Mouse (Mus musculus) small intestine, adult 2 months (tissue): ENCODE results near the gene Gpr34. TPM values are rescaled to one million over a fixed set of nuclear protein-coding genes. Genes with fewer than 3 reads are reported as not detected.

Experiments used
- H3K27ac ChIP-seq: fragments of 200-500 bp; 2 replicates; pipeline ENCODE4 v1.5.1; 2012; ENCODE audit warnings: low read depth, low read length, control low read depth, inconsistent platforms; ENCODE audit not compliant: insufficient read depth
- H3K27me3 ChIP-seq: fragments of 200-500 bp; 2 replicates; pipeline ENCODE4 v1.6.1; 2012; ENCODE audit warnings: mild to moderate bottlenecking, moderate library complexity, low read length, inconsistent platforms; ENCODE audit not compliant: control insufficient read depth, insufficient read depth
- H3K36me3 ChIP-seq: fragments of 200-500 bp; 2 replicates; pipeline ENCODE4 v1.6.1; 2012; ENCODE audit warnings: mild to moderate bottlenecking, low read length, control low read depth, inconsistent platforms; ENCODE audit not compliant: control insufficient read depth, insufficient read depth
- H3K4me1 ChIP-seq: fragments of 200-500 bp; 2 replicates; pipeline ENCODE4 v1.6.1; 2012; ENCODE audit warnings: low read length, inconsistent platforms, mixed read lengths; ENCODE audit not compliant: control insufficient read depth, insufficient read depth, insufficient read length
- H3K4me3 ChIP-seq: fragments of 200-500 bp; 2 replicates; pipeline ENCODE4 v1.5.1; 2012; ENCODE audit warnings: low read depth, mild to moderate bottlenecking, control low read depth, inconsistent platforms, low read length, moderate library complexity
- CTCF ChIP-seq: fragments of 200-500 bp; IDR thresholded peaks from 2 replicates; pipeline ENCODE4 v1.5.1; 2012; ENCODE audit warnings: low read depth, mild to moderate bottlenecking, control low read depth, inconsistent platforms, low read length, moderate library complexity, mixed read lengths; ENCODE audit not compliant: insufficient replicate concordance, insufficient read length; ENCODE audit errors: extremely low read depth
- POLR2A ChIP-seq: fragments of 200-500 bp; IDR thresholded peaks from 2 replicates; pipeline ENCODE4 v1.6.1; 2012; ENCODE audit warnings: low read depth, mild to moderate bottlenecking, control low read depth, inconsistent platforms, low read length, moderate library complexity
- WGBS: fragments of 180-500 bp; shearing (Covaris S2); methylation state at CpG from one replicate; pipeline ENCODE4 v1.1.7; 2018; 5-methylcytosine and 5-hydroxymethylcytosine counted together
- polyA plus RNA-seq: library from polyadenylated mRNA; depleted of rRNA; stranded (reverse); fragments of >200 nt; gene quantifications from 2 replicates; pipeline ENCODE4 v1.2.3, GENCODE M21; 2012

Gpr34 gene
- polyA plus RNA-seq, 1 experiment: not detected

GRCm38 (mm10) chrX:13616726-13617125 lies 15.2 kb upstream of the Gpr34 start:
- no peak for TF ChIP-seq POLR2A
- TF ChIP-seq CTCF: no peak
- H3K4me1 ChIP-seq: no peaks in the 10 kb centered on the region

GRCm38 (mm10) chrX:13617294-13617693 lies 14.6 kb upstream of the Gpr34 start:
- Histone ChIP-seq H3K27ac (no peak overlapping the region), H3K27me3 (no peaks in the 10 kb centered on the region), H3K36me3 (0 out of 2 replicates have a peak, but pooled peaks cover 4% of the 10 kb centered on the region), H3K4me3 (no peak overlapping the region), H3K4me1 (no peaks in the 10 kb centered on the region)
- no peak for TF ChIP-seq POLR2A
- TF ChIP-seq CTCF: no peak
- WGBS: 87% methylated on average over 1 of the region's 1 CpGs

More at GRCm38 (mm10) chrX:13616726-13617125, 15.2 kb upstream of the Gpr34 start:
- H3K36me3 ChIP-seq: 0 out of 2 replicates have a peak, but pooled peaks cover 4% of the 10 kb centered on the region
- 43% methylated on average over 1 of the region's 1 CpGs for WGBS
- H3K27me3 ChIP-seq: no peaks in the 10 kb centered on the region
- H3K4me3 ChIP-seq: no peak overlapping the region
- H3K27ac ChIP-seq: no peak overlapping the region

- 60% methylated on average over 4 of the region's 4 CpGs for WGBS
- Histone ChIP-seq H3K4me1 (no peaks in the 10 kb centered on the region), H3K27ac (no peak overlapping the region), H3K4me3 (no peak overlapping the region), H3K36me3 (0 out of 2 replicates have a peak, but pooled peaks cover 4% of the 10 kb centered on the region), H3K27me3 (no peaks in the 10 kb centered on the region)
- TF ChIP-seq POLR2A: no peak
- TF ChIP-seq CTCF: no peak
These were observed 13.4 kb upstream of the Gpr34 start for GRCm38 (mm10) chrX:13618476-13618875.

GRCm38 (mm10) chrX:13621473-13621872 lies 10.4 kb upstream of the Gpr34 start:
- Histone ChIP-seq H3K4me1 (no peaks in the 10 kb centered on the region), H3K27ac (no peak overlapping the region), H3K27me3 (no peaks in the 10 kb centered on the region), H3K36me3 (0 out of 2 replicates have a peak, but pooled peaks cover 2% of the 10 kb centered on the region), H3K4me3 (no peak overlapping the region)
- TF ChIP-seq POLR2A (no peak), CTCF (no peak)
- 44% methylated on average over 4 of the region's 4 CpGs for WGBS

GRCm38 (mm10) chrX:13622654-13623053 lies 9.2 kb upstream of the Gpr34 start:
- H3K36me3 ChIP-seq: 0 out of 2 replicates have a peak, but pooled peaks cover 2% of the 10 kb centered on the region
- TF ChIP-seq POLR2A (no peak), CTCF (no peak)
- 79% methylated on average over 5 of the region's 5 CpGs for WGBS
- no peaks in the 10 kb centered on the region for H3K4me1 ChIP-seq
- H3K4me3 ChIP-seq: no peak overlapping the region
- H3K27me3 ChIP-seq: no peaks in the 10 kb centered on the region
- H3K27ac ChIP-seq: no peak overlapping the region

GRCm38 (mm10) chrX:13636398-13636797 lies 4.5 kb downstream of the Gpr34 start:
- H3K4me1 ChIP-seq: no peaks in the 10 kb centered on the region
- no peaks in the 10 kb centered on the region for H3K27me3 ChIP-seq
- no peak overlapping the region for H3K27ac ChIP-seq
- WGBS: 85% methylated on average over 1 of the region's 1 CpGs
- H3K36me3 ChIP-seq: no peaks in the 10 kb centered on the region
- no peak for TF ChIP-seq CTCF
- no peak for TF ChIP-seq POLR2A
- no peak overlapping the region for H3K4me3 ChIP-seq

GRCm38 (mm10) chrX:13638894-13639293 lies 7.0 kb downstream of the Gpr34 start:
- no peak for TF ChIP-seq POLR2A
- no peak for TF ChIP-seq CTCF
- 32% methylated on average over 2 of the region's 2 CpGs for WGBS
- Histone ChIP-seq H3K36me3 (no peaks in the 10 kb centered on the region), H3K27me3 (no peaks in the 10 kb centered on the region), H3K4me3 (no peak overlapping the region), H3K4me1 (no peaks in the 10 kb centered on the region), H3K27ac (no peak overlapping the region)

- no peaks in the 10 kb centered on the region for H3K27me3 ChIP-seq
- peaks cover 4% of the 10 kb centered on the region; the same call in 1 of the 2 replicates for H3K4me1 ChIP-seq
- no peaks in the 10 kb centered on the region for H3K36me3 ChIP-seq
- TF ChIP-seq POLR2A (no peak), CTCF (no peak)
- 45% methylated on average over 2 of the region's 2 CpGs for WGBS
- H3K27ac ChIP-seq: no peak overlapping the region
- H3K4me3 ChIP-seq: no peak overlapping the region
These were observed 20.0 kb downstream of the Gpr34 start for GRCm38 (mm10) chrX:13651889-13652288.
